19 mouse cellular contexts compared by ENCODE assay signal in genomic region chr16:33077069-33077627, GRCm38 (mm10). TPM values are rescaled to one million over a fixed set of nuclear protein-coding genes. Genes with fewer than 3 reads are reported as not detected.
A peak's percentile ranks its signal among the peaks of the same experiment; 100 is the strongest.
DNase-seq lines count a peak whose midpoint lies in the region; ATAC-seq and TF ChIP-seq lines count a peak whose summit lies in the region.
"Had no signal": no experiment of that assay in that cellular context is flagged by ENCODE, and none has a peak within 500 bp of the region (broad histone marks: within the 10 kb centered on the region; RNA-seq: fewer than 3 reads in every experiment).

No protein-coding gene starts in this region.

- WGBS in liver, embryonic 15.5 days (ENCODE audit: insufficient replicate concordance): 51% methylated on average over 5 of the region's 5 CpGs
- WGBS in stomach, postnatal 0 days: 82% methylated on average over 5 of the region's 5 CpGs

- TF ChIP-seq POLR2A in CH12.LX (IDR thresholded peaks at IDR 0.05; ENCODE audit: low read depth, low read length): no peak

- in situ Hi-C loops in CH12.LX (cut with MboI; ENCODE audit: low pct_ligation_motif_present, low pct_unique_long_range_greater_than_20kb, low sequenced_read_pairs): no loop called here

- no peak for DNase-seq in liver
- DNase-seq in CH12.LX (ENCODE audit: extremely low read depth): no peak
- peak; percentile 28 for DNase-seq in naive thymus-derived CD4-positive, alpha-beta T cell, adult 2 months (ENCODE audit: low read depth)
- no peak for DNase-seq in stomach, postnatal 0 days (ENCODE audit: low spot score)
- DNase-seq in left cerebral cortex, adult 2 months (ENCODE audit: extremely low spot score in 1 of 2, low spot score in 2 of 2): no peak
- DNase-seq: adrenal gland, adult 2 months; cerebellum, postnatal 25 days; gastrocnemius, postnatal 25 days; kidney, adult 18-20 months; lung, postnatal 14 days; thymus, adult 18-20 months; thymus, postnatal 4 days had no signal

- H3K36me3 ChIP-seq in liver, embryonic 15.5 days (replicated peaks): no peaks in the 10 kb centered on the region
- peaks cover 3 to 8% of the 10 kb centered on the region in 2 experiments for H3K36me3 ChIP-seq in CH12.LX (replicated peaks in 1 of 2; ENCODE audit: control insufficient read depth in 1 of 2, insufficient read depth in 1 of 2, low read length in 1 of 2)
- no peaks in the 10 kb centered on the region for H3K36me3 ChIP-seq in stomach, postnatal 0 days (ENCODE audit: control insufficient read depth, insufficient read depth, low read length)
- H3K36me3 ChIP-seq: limb, embryonic 15.5 days had no signal

- 0 out of 2 replicates have a peak overlapping the region, but pooled peaks have one; percentile 38 for H3K4me2 ChIP-seq in liver, embryonic 15.5 days
- no peak overlapping the region for H3K4me2 ChIP-seq in CH12.LX (ENCODE audit: insufficient read depth, low read depth, poor library complexity, severe bottlenecking)
- no peak overlapping the region for H3K4me2 ChIP-seq in stomach, postnatal 0 days (replicated peaks; ENCODE audit: low read depth)
- H3K4me2 ChIP-seq: forebrain, embryonic 13.5 days; limb, embryonic 15.5 days; midbrain, embryonic 11.5 days; neural tube, embryonic 12.5 days had no signal

- no peak overlapping the region for H3K9ac ChIP-seq in liver, embryonic 15.5 days
- no peak overlapping the region for H3K9ac ChIP-seq in CH12.LX (ENCODE audit: insufficient read depth, low read depth)
- H3K9ac ChIP-seq in stomach, postnatal 0 days (ENCODE audit: low read length): no peak overlapping the region
- H3K9ac ChIP-seq: forebrain, embryonic 13.5 days; limb, embryonic 15.5 days; neural tube, embryonic 12.5 days had no signal

- dilution Hi-C loops in CH12.LX (cut with MboI; ENCODE audit: extremely low pct_ligation_motif_present, extremely low pct_unique_long_range_greater_than_20kb, low sequenced_read_pairs): no loop called here

- H3K27me3 ChIP-seq in liver, embryonic 15.5 days: no peaks in the 10 kb centered on the region
- H3K27me3 ChIP-seq in CH12.LX (replicated peaks): no peaks in the 10 kb centered on the region
- no peaks in the 10 kb centered on the region for H3K27me3 ChIP-seq in stomach, postnatal 0 days (ENCODE audit: control insufficient read depth, insufficient read depth, low read length)
- H3K27me3 ChIP-seq: forebrain, embryonic 13.5 days; limb, embryonic 15.5 days; neural tube, embryonic 12.5 days had no signal

- ATAC-seq in liver, embryonic 15.5 days (ENCODE audit: insufficient read depth): no peak
- ATAC-seq in granulocyte monocyte progenitor cell, adult 5-6 weeks (replicated peaks; ENCODE audit: poor library complexity, severe bottlenecking): peak; percentile 73
- ATAC-seq in stomach, postnatal 0 days (ENCODE audit: low FRiP score, low TSS enrichment): no peak
- ATAC-seq: forebrain, embryonic 13.5 days had no signal

- peaks cover 8% of the 10 kb centered on the region; the same call in 1 of the 2 replicates for H3K4me1 ChIP-seq in liver, embryonic 15.5 days (replicated peaks)
- H3K4me1 ChIP-seq in CH12.LX (ENCODE audit: control insufficient read depth in 1 of 2, insufficient read depth in 2 of 2): peaks cover 12 to 52% of the 10 kb centered on the region in 2 experiments
- no peaks in the 10 kb centered on the region for H3K4me1 ChIP-seq in stomach, postnatal 0 days (replicated peaks; ENCODE audit: control insufficient read depth, insufficient read depth)
- H3K4me1 ChIP-seq: forebrain, embryonic 13.5 days; limb, embryonic 15.5 days; neural tube, embryonic 12.5 days had no signal

- no peaks in the 10 kb centered on the region for H3K9me3 ChIP-seq in liver, embryonic 15.5 days (replicated peaks)
- H3K9me3 ChIP-seq in CH12.LX (replicated peaks; ENCODE audit: low read length): no peaks in the 10 kb centered on the region
- no peaks in the 10 kb centered on the region for H3K9me3 ChIP-seq in stomach, postnatal 0 days (ENCODE audit: control insufficient read depth, low read length)
- H3K9me3 ChIP-seq: forebrain, embryonic 13.5 days; limb, embryonic 15.5 days; neural tube, embryonic 12.5 days had no signal

- TF ChIP-seq RAD21 in CH12.LX (IDR thresholded peaks at IDR 0.05; ENCODE audit: low read depth, low read length): no peak

- peak overlapping the region; percentile 14; the same call in 1 of the 2 replicates for H3K27ac ChIP-seq in liver, embryonic 15.5 days (replicated peaks)
- H3K27ac ChIP-seq in CH12.LX (ENCODE audit: insufficient read depth, low read depth): no peak overlapping the region
- H3K27ac ChIP-seq in stomach, postnatal 0 days (replicated peaks): no peak overlapping the region
- no peak overlapping the region for H3K27ac ChIP-seq in left cerebral cortex, adult 2 months
- H3K27ac ChIP-seq: forebrain, embryonic 13.5 days; kidney, postnatal 0 days; limb, embryonic 15.5 days; neural tube, embryonic 12.5 days had no signal

- H3K4me3 ChIP-seq in liver, embryonic 15.5 days (replicated peaks): no peak overlapping the region
- H3K4me3 ChIP-seq in CH12.LX (replicated peaks in 1 of 3; ENCODE audit: low read depth in 2 of 3, low read length in 2 of 3, poor library complexity in 1 of 3): no peak overlapping the region
- no peak overlapping the region for H3K4me3 ChIP-seq in stomach, postnatal 0 days (ENCODE audit: low read depth, low read length)
- no peak overlapping the region for H3K4me3 ChIP-seq in left cerebral cortex, adult 2 months
- H3K4me3 ChIP-seq: forebrain, embryonic 13.5 days; limb, embryonic 15.5 days; neural tube, embryonic 12.5 days had no signal

- peak; percentile 70 for TF ChIP-seq EP300 in CH12.LX (IDR thresholded peaks at IDR 0.05; ENCODE audit: low read length)
- TF ChIP-seq EP300 in stomach, postnatal 0 days (optimal IDR thresholded peaks at IDR 0.05): no peak

- intact Hi-C loops in left cerebral cortex, adult 2 months (cut with DNase I): no loop called here

- TF ChIP-seq CTCF in CH12.LX (conservative IDR thresholded peaks at IDR 0.05 in 1 of 2, IDR thresholded peaks at IDR 0.05 in 1 of 2; ENCODE audit: low read depth in 2 of 2, low read length in 2 of 2): no peak
- no peak for TF ChIP-seq CTCF in stomach, postnatal 0 days (IDR thresholded peaks at IDR 0.05; ENCODE audit: low read depth)
- TF ChIP-seq CTCF in left cerebral cortex, adult 2 months (IDR thresholded peaks at IDR 0.05): no peak

- H3K79me2 ChIP-seq in CH12.LX (replicated peaks; ENCODE audit: control insufficient read depth, extremely low read depth, insufficient read depth, poor library complexity, severe bottlenecking): no peaks in the 10 kb centered on the region

TF ChIP-seq in CH12.LX, 34 proteins besides CTCF, POLR2A, EP300 and RAD21:
- TF ChIP-seq ZC3H11A (IDR thresholded peaks at IDR 0.05; ENCODE audit: low read depth, low read length): no peak
- peak; percentile 79 for TF ChIP-seq ZKSCAN1 (IDR thresholded peaks at IDR 0.05; ENCODE audit: borderline replicate concordance, low read depth, low read length)
- no peak for TF ChIP-seq E2F4 (IDR thresholded peaks at IDR 0.05; ENCODE audit: insufficient replicate concordance, low read depth, low read length)

RNA-seq across cellular contexts. Expression of gene Lmln, which starts 14.8 kb away (rescaled TPM):
- polyA plus RNA-seq in liver, embryonic 15.5 days (2015; fragmentation: Nextera tagmentation; extraction: Ambion mirVana): 0.63 and 0.77 TPM in 2 replicates
- total RNA-seq in CH12.LX (2012; rRNA removed): 3.2 and 3.7 TPM in 2 replicates
- 1.5 and 1.7 TPM in 2 replicates for total RNA-seq in CH12.LX (2014; rRNA removed)
- 2.6 and 3.2 TPM in 2 replicates for polyA plus RNA-seq in CH12.LX (2012; ENCODE audit: insufficient read length, low read depth)
- 3.6 and 8.5 TPM in 2 replicates for total RNA-seq in granulocyte monocyte progenitor cell, adult 5-6 weeks (2014; fragmentation: Nextera tagmentation)
- total RNA-seq in granulocyte monocyte progenitor cell, adult 5-6 weeks (2017): 3.3 and 3.5 TPM in 2 replicates
- polyA plus RNA-seq in stomach, postnatal 0 days (2015; fragmentation: Nextera tagmentation; extraction: Ambion mirVana): 0.47 and 0.85 TPM in 2 replicates
- total RNA-seq in left cerebral cortex, adult 2 months (2021): 10 to 100 TPM; 12.3 to 14.8 TPM

RNA-seq across cellular contexts. Expression of gene Rpl35a, which starts 20.9 kb away (rescaled TPM):
- polyA plus RNA-seq in liver, embryonic 15.5 days (2015; fragmentation: Nextera tagmentation; extraction: Ambion mirVana): 445 and 520 TPM in 2 replicates
- total RNA-seq in CH12.LX (2012; rRNA removed) (3,875 and 4,003 TPM in 2 replicates), CH12.LX (2014; rRNA removed) (5,433 and 7,521 TPM in 2 replicates)
- polyA plus RNA-seq in CH12.LX (2012; ENCODE audit: insufficient read length, low read depth): 3,182 and 3,281 TPM in 2 replicates
- 3,504 and 3,720 TPM in 2 replicates for total RNA-seq in granulocyte monocyte progenitor cell, adult 5-6 weeks (2014; fragmentation: Nextera tagmentation)
- 2,270 and 2,292 TPM in 2 replicates for total RNA-seq in granulocyte monocyte progenitor cell, adult 5-6 weeks (2017)
- polyA plus RNA-seq in stomach, postnatal 0 days (2015; fragmentation: Nextera tagmentation; extraction: Ambion mirVana): 779 and 827 TPM in 2 replicates
- 100 to 1,000 TPM; 287 to 307 TPM for total RNA-seq in left cerebral cortex, adult 2 months (2021)

RNA-seq across cellular contexts. Expression of gene Iqcg, which starts 21.1 kb away (rescaled TPM):
- 0.73 and 0.94 TPM in 2 replicates for polyA plus RNA-seq in liver, embryonic 15.5 days (2015; fragmentation: Nextera tagmentation; extraction: Ambion mirVana)
- total RNA-seq in CH12.LX (2012; rRNA removed) (3.4 and 5.0 TPM in 2 replicates), CH12.LX (2014; rRNA removed) (7.3 and 13.0 TPM in 2 replicates)
- polyA plus RNA-seq in CH12.LX (2012; ENCODE audit: insufficient read length, low read depth): 21.8 and 31.3 TPM in 2 replicates
- total RNA-seq in granulocyte monocyte progenitor cell, adult 5-6 weeks (2014; fragmentation: Nextera tagmentation): 0.81 TPM in 1 of 2 replicates, not detected in the other
- 2.4 and 5.6 TPM in 2 replicates for total RNA-seq in granulocyte monocyte progenitor cell, adult 5-6 weeks (2017)
- polyA plus RNA-seq in stomach, postnatal 0 days (2015; fragmentation: Nextera tagmentation; extraction: Ambion mirVana): 0.98 and 1.1 TPM in 2 replicates
- 1 to 10 TPM; 3.7 to 4.9 TPM for total RNA-seq in left cerebral cortex, adult 2 months (2021)

Comparison
In these comparisons a context has a peak if more than half of its experiments do, and no peak if none do; other contexts are left out.
1. RNA of gene Rpl35a, which starts 20.9 kb away (total RNA-seq): 3,875 to 7,521 TPM in CH12.LX and 2,270 to 3,720 TPM in granulocyte monocyte progenitor cell, adult 5-6 weeks; 287 to 307 TPM in left cerebral cortex, adult 2 months; every median in the first group is over 4 times any median in the second.